Mouse (Mus musculus) lung, postnatal 0 days (tissue): ENCODE results near the gene Sox12.

ENCODE experiments used
- CTCF ChIP-seq: IDR thresholded peaks from 2 replicates; pipeline ENCODE4 v1.5.1; 2016; ENCODE audit warnings: antibody characterized with exemption, mild to moderate bottlenecking
- EP300 ChIP-seq: IDR thresholded peaks from 2 replicates; pipeline ENCODE4 v1.6.1; 2016; ENCODE audit warnings: antibody characterized with exemption, mild to moderate bottlenecking, control low read depth

DNA sequence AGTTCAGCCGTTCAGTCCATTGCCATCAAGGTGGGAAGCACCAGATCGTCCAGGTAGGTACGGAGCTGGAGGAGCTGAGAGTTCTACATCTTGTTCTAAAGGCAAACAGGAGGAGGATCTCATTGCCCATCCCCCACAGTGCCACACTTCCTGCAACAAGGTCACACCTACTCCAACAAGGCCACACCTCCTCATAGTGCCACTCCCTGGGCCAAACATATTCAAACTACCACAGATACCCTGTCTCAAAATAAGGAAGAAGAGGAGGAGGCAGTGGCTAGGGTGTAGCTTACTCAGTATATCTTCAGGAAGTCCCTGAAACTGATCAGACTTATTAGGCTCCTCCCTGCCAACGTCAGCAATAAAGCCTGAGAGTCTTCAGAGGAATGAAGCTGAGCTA, 13.7 kb downstream of the Sox12 start:
- TF ChIP-seq CTCF: no peak
- no peak for TF ChIP-seq EP300
